Mouse (Mus musculus) left cerebral cortex, postnatal 36 days (tissue): ENCODE data around the gene Srcap. TPM values are rescaled to one million over a fixed set of nuclear protein-coding genes. Genes with fewer than 3 reads are reported as not detected.
A peak's percentile ranks its signal among the peaks of the same experiment; 100 is the strongest.
"Not testable (repeated sequence)": the region's sequence is repeated elsewhere in the genome, so short reads cannot be mapped to it uniquely, and the experiment has no call there.

Experiments
- DNase-seq, 2 experiments: peaks; one replicate each; pipeline ENCODE4 v3.0.0; 2021 to 2022; ENCODE audit warnings: low spot score in 2 of 2, mixed read lengths in 1 of 2
- intact Hi-C: fragments of 180-260 bp; cut with DNase I; formaldehyde crosslinking; loops from one replicate; pipeline ENCODE4 v1.15.1; 2025
- total RNA-seq, 2 experiments: library from RNA; stranded (reverse); gene quantifications; 2 replicates each; pipeline ENCODE4 v1.2.3; 2021

Srcap gene
- 100 to 1,000 TPM in 1 of 2 experiments, 10 to 100 TPM in 1; 99.0 to 131 TPM for total RNA-seq

DNA sequence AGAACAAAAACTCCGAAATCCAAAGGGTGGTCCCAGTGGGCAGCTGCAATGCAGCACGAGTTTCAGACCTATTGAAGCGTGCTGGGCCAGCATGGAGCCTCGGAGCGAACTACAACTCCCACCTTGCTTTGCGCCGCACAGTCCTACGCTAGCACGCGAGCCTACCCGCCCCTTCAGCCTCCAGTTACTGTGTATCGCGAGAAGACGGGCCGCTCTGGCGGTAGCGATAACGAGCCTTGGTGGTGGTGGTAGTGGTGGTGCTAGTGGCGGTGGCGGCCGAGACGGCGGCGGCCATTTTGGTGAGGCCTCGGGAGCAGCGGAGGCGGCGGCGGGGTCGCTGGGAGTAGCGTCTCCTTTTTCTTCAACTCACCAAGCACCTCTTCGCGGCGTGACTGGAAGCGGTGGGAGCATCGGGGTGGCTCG, at the start of gene Srcap:
Gene Srcap, plus strand, starts transcription at position 176 of the 423 bp plus-strand sequence.
- peak; percentile 93 to 96 for DNase-seq
- intact Hi-C loops: loop anchor here (5.0 kb wide), 1 partner anchor 35 kb away; the partner anchor contains the start of gene Fbrs

GRCm38 (mm10) chr7:127465191-127465590, 46.6 kb upstream of the Srcap start:
- intact Hi-C loops: no loop called here

DNA sequence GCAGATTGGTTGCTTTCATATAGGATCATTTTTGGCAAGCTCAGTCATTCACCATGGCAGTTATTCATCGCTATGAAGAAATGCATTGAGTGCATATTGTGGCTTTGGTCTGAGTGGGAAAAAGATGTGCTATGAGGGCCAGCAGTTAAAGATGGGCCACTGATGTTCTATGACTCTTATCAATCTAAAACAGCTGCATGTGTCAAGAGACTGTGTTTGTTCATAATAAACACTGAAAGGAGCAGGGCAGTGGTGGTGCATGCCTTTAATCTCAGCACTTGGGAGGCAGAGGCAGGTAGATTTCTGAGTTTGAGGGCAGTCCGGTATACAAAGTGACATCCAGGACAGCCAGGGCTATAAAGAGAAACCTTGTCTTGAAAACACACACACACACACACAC, 46.1 kb upstream of the Srcap start:
- intact Hi-C loops, DNase-seq: not testable (repeated sequence)

More at GRCm38 (mm10) chr7:127465191-127465590, 46.6 kb upstream of the Srcap start:
- DNase-seq: no peak

DNA sequence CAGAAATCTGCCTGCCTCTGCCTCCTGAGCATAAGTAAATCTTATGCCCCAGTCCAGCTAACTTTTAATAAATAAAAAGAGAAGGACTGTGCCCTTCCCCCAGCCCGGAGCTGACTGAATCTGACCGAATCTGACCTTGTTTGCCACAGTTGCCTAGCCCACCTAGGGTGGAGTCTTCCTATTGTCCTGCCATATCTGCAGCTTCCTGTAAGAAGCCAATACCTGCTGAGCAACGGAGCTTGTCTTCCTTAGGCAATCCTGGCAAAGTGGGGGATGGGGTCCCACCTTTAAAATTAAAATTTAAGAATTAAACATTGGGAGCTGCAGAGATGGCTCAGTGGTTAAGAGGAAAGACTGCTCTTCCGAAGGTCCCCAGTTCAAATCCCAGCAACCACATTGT, 45.2 kb upstream of the Srcap start:
- intact Hi-C loops: no loop called here

DNA sequence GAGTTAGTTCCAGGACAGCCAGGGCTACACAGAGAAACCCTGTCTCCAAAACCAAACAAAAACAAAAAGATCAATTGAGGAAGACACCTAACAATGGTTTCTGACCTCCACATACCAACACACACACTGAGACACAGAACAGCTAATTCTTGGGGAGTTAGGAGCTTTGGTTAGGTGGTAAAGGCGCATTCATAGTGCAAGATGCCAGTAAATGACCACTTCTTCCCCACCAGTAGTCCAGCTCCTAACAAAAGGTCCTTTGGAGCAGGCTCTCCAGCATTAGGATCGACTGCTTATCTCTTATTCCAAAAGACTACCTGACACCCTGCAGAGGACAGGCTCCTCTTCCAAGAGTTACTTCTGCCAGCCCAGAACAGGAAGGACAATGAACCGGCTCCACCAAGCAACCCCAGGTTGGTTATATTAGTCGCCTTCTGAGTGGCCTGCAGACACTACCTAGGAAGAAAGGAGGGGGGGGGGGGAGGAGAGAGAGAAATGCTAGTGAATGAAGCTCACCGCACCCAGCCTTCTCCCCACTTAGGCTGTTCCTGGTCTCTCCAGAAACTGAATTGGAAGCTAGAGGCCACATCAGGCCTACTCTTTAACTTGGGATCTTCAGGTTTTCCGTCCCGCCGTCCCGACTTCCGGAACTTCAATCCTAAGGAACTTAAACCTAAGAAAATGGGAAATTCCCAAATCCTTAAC, 41.6 kb upstream of the Srcap start:
- peak in 1 of 2 experiments; percentile 28 for DNase-seq
- intact Hi-C loops: loop anchor here (5.0 kb wide), 1 partner anchor 108 kb away; no protein-coding TSS in a partner anchor

More for the DNA sequence above, 45.2 kb upstream of the Srcap start:
- DNase-seq: no peak

DNA sequence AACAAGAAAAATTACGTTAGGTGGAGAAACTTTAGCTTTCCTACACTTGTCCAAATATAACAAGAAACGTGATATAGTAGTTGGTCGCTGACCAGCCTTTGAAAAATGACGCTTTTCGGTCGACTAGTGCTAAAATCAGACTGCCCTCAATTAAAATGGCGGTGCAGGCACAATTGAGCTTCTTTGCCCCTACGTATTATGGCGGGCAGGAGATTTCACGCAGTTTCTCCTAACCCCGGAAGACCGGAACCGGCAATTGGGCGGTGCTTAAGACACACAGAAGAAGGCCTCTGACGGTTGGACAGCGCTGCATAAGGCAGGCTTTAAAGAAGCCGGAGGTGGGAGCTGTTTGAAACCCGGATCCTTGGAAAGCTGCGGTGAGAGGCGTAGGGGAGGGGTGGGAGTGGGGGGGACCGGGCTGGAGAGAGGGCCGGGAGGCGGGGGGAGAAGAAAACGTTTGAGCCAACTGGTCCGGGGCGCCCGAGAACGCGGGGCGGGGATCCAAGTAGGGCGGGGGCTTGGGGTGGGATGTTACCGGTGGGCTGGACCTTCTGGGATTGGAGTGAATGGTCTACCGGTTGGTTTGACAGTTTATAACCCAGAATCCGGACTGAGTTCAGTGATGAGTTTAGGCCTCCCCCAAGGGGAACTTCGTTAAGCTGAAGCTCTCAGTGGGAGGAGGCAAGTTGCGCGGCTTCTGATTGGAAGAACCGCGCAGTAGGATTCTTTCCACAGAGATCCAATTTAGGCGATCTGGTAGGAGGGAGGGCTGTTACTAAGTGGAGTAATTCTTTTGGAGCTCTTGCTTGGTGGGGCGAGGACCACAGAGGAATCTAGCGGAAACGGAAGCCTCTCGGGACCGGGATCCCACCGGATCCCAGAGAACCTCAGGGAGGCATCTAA, 40.8 kb upstream of the Srcap start:
- intact Hi-C loops: loop anchor here (5.0 kb wide), 1 partner anchor 109 kb away; no protein-coding TSS in a partner anchor
- peak; percentile 94 for DNase-seq

DNA sequence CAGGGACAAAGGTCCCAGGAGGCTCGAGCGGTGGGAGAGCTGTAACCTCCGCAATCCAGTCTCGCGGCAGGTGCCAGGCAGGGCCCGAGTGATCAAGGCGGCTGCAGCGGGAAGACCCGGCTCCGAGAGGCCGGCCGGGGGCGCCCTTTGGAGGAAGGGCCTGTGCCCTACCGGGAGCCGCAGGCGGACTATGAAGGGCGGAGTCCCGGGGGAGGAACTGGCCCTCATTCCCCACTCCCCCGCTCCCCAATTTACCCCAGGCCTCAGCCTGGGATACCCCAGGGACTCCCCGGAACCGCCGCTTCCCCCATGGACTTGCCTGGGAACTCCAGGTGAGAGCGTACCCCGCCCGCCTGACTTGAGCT, 40.2 kb upstream of the Srcap start:
- no peak for DNase-seq
- intact Hi-C loops: loop anchor here (5.0 kb wide), 1 partner anchor 109 kb away; no protein-coding TSS in a partner anchor

DNA sequence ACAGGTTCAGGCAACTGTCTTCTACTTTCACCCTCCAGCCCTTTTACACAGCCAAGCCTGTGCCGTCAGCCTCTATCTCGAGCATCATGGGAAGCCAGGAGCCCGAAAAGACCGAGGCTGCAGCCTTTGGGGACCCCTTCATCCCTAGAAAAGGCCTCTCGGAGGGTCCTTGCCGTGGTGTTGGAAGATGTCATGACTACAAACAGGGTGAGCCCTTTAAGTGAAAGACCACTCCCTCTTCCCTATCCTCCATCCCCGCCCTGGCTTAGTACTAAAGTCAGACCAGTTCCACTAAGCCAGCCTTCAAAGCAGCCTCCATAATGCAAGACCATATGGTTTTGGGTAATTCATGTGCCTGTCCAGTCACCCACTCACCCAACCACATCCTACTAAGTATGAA, 39.7 kb upstream of the Srcap start:
- no peak for DNase-seq
- intact Hi-C loops: loop anchor here (5.0 kb wide), 1 partner anchor 110 kb away; no protein-coding TSS in a partner anchor

DNA sequence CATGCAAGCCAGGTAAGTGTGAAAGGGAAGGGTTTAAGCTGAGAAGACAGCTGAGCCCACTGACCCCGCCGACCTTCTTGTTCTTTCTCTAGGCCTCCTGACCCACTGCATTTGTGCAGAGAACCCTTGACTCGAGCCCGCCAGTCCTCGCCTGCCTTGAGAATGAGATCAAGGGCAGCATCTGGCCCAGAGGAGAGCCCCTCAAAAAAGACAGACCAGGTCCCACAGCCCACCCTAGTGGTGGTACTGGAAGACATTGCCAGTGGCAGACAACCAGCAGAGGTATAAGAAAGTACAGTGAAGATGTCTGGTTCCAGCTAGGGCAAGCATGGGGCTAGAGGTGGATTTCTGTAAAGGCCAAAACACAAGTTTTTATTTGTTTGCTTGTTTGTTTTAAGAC, 38.1 kb upstream of the Srcap start:
- intact Hi-C loops: loop anchor here (5.0 kb wide), 1 partner anchor 111 kb away; no protein-coding TSS in a partner anchor
- no peak for DNase-seq

- intact Hi-C loops: loop anchor here (5.0 kb wide), 2 partner anchors 38 to 112 kb away; partner anchors contain the start of gene Srcap
- DNase-seq: no peak
Measured at GRCm38 (mm10) chr7:127474378-127475070, 37.3 kb upstream of the Srcap start.

GRCm38 (mm10) chr7:127475186-127475740, 36.5 kb upstream of the Srcap start:
- no peak for DNase-seq
- intact Hi-C loops: loop anchor here (5.0 kb wide), 1 partner anchor 37 kb away; the partner anchor contains the start of gene Srcap

DNA sequence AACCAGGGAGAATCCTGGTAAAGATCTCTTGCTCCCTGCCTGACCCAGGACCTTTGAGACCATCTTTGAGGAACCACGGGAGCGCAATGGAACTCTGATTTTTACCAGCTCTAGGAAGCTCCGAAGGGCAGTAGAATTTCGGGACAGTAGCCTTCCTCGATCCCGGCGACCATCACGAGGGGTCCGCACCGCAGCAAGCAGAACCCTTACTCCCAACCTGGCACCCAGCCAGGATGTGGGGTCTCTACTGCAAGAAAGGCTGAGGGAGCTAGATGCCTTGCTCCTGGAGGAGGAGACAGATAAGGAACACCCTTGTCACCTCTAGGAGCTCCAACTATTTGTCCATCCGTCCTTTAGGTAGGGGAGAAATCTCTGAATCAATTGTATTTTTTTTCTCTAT, 35.4 kb upstream of the Srcap start:
- no peak for DNase-seq
- intact Hi-C loops: loop anchor here (5.0 kb wide), 1 partner anchor 36 kb away; the partner anchor contains the start of gene Srcap

- intact Hi-C loops: loop anchor here (5.0 kb wide), 1 partner anchor 35 kb away; the partner anchor contains the start of gene Srcap
- DNase-seq: no peak
Measured at GRCm38 (mm10) chr7:127476855-127477254, 34.9 kb upstream of the Srcap start.

GRCm38 (mm10) chr7:127477687-127478634, 33.8 kb upstream of the Srcap start:
- intact Hi-C loops: loop anchor here (5.0 kb wide), 1 partner anchor 34 kb away; the partner anchor contains the start of gene Srcap
- DNase-seq: peak; percentile 97 to 99

- DNase-seq: peak; percentile 92 to 94
- intact Hi-C loops: loop anchor here (5.0 kb wide), 1 partner anchor 34 kb away; the partner anchor contains the start of gene Srcap
Measured at GRCm38 (mm10) chr7:127478635-127479317, 33.0 kb upstream of the Srcap start, which contains the start of gene Fbrs. TSS of gene Fbrs (plus strand) at chr7:127479199.

DNA sequence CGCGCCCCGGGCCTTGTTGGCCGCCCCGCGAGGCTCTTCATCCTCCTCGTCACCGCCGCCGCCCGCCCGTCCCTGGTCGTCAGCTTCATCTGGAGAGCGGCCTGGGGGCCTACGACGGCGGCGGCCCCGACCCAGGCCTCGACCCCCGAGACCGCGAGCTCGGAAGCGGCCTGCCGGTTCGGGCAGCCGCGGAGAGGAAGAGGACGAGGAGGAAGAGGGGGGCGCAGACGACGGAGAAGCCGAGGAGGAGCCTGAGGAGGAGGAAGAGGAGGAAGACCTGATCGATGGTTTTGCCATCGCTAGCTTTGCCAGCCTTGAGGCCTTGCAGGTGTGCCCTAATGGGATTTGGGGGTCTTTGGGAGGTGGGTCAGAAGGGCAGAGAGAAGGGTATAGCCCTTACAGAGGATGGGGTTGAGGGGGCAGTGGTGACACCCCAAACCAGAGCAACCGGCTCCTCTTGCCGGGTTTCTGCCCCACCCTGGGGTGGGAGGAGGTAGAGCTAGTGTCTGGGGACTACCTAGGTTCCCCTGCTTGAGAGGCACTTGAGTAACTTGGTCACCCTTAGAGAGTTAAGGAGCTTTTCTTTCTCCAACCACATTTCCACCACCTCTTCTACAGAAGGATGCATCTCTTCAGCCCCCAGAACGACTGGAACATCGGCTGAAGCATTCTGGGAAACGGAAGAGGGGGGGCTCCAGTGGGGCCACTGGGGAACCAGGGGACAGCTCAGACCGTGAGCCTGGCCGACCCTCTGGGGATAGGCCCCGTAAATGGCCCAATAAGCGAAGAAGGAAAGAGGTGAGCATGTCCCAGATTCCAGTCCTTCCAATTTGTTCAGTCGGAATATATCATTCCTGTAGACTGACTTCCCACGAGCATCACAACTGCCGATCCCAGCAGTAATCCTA, 32.2 kb upstream of the Srcap start:
- intact Hi-C loops: loop anchor here (5.0 kb wide), 1 partner anchor 33 kb away; the partner anchor contains the start of gene Srcap
- DNase-seq: no peak
